Mouse (Mus musculus) ES-E14 (cell line): ENCODE data around the gene Adgrb3. TPM values are rescaled to one million over a fixed set of nuclear protein-coding genes. Genes with fewer than 3 reads are reported as not detected.
A peak's percentile ranks its signal among the peaks of the same experiment; 100 is the strongest.

Experiments used
- DNase-seq: peaks from one replicate; pipeline ENCODE4 v3.0.0-alpha.2; 2013; ENCODE audit warnings: low read depth, low spot score
- H3K27ac ChIP-seq: 2 replicates; pipeline ENCODE4 v1.5.1; 2012; ENCODE audit warnings: low read depth, mild to moderate bottlenecking, low read length, moderate library complexity, mixed read lengths; ENCODE audit not compliant: poor library complexity, insufficient read depth, severe bottlenecking
- H3K36me3 ChIP-seq: 2 replicates; pipeline ENCODE4 v1.6.1; 2012; ENCODE audit warnings: mild to moderate bottlenecking, low read length, moderate library complexity, mixed read lengths; ENCODE audit not compliant: control insufficient read depth, poor library complexity, insufficient read depth, severe bottlenecking
- H3K4me1 ChIP-seq, 2 experiments: fragments of 150-350 bp in 1 of 2; sonication (generic) in 1 of 2; 2 replicates each; pipeline ENCODE4 v1.6.1; 2012; ENCODE audit warnings: low read length in 2 of 2, mild to moderate bottlenecking in 1 of 2, mixed read lengths in 1 of 2; ENCODE audit not compliant: control insufficient read depth in 2 of 2, insufficient read depth in 2 of 2, poor library complexity in 1 of 2
- H3K4me3 ChIP-seq, 2 experiments: fragments of 150-350 bp in 1 of 2; sonication (generic) in 1 of 2; 2 replicates each; pipeline ENCODE4 v1.5.1; 2012; ENCODE audit warnings: low read length in 2 of 2, low read depth in 1 of 2, mild to moderate bottlenecking in 1 of 2, mixed read lengths in 1 of 2; ENCODE audit not compliant: insufficient read depth in 1 of 2, poor library complexity in 1 of 2, severe bottlenecking in 1 of 2
- H3K9ac ChIP-seq: 2 replicates; pipeline ENCODE4 v1.6.1; 2012; ENCODE audit warnings: low read depth, mild to moderate bottlenecking, low read length, mixed read lengths; ENCODE audit not compliant: poor library complexity, insufficient read depth, severe bottlenecking
- H3K9me3 ChIP-seq: fragments of 150-350 bp; sonication (generic); 2 replicates; pipeline ENCODE4 v1.6.1; 2012; ENCODE audit warnings: low read depth, mild to moderate bottlenecking, low read length; ENCODE audit not compliant: control insufficient read depth, insufficient read depth
- CHD2 ChIP-seq: IDR thresholded peaks from 2 replicates; pipeline ENCODE4 v1.6.1; 2014; ENCODE audit warnings: mild to moderate bottlenecking, low read depth, low read length, inconsistent platforms
- HCFC1 ChIP-seq: IDR thresholded peaks from 2 replicates; pipeline ENCODE4 v1.6.1; 2012; ENCODE audit warnings: low read length, inconsistent platforms, borderline replicate concordance; ENCODE audit not compliant: insufficient read depth
- MAFK ChIP-seq: IDR thresholded peaks from 2 replicates; pipeline ENCODE4 v1.6.1; 2014; ENCODE audit warnings: mild to moderate bottlenecking, low read depth, low read length, inconsistent platforms; ENCODE audit not compliant: insufficient read depth
- ZC3H11A ChIP-seq: IDR thresholded peaks from 2 replicates; pipeline ENCODE4 v1.6.1; 2012; ENCODE audit warnings: low read depth, mild to moderate bottlenecking, inconsistent platforms, low read length, borderline replicate concordance
- ZNF384 ChIP-seq: IDR thresholded peaks from 2 replicates; pipeline ENCODE4 v1.6.1; 2012; ENCODE audit warnings: low read depth, low read length, inconsistent platforms
- in situ Hi-C, 2 experiments: fragments of 600-800 bp; cut with MboI; formaldehyde crosslinking; loops; one replicate each; pipeline ENCODE4 v1.15.1; 2025; ENCODE audit warnings: low sequenced_read_pairs in 2 of 2, inconsistent platforms in 1 of 2; ENCODE audit not compliant: unreplicated experiment in 2 of 2
- total RNA-seq: library from RNA; depleted of rRNA; stranded (reverse); fragments of 300-350 nt; gene quantifications from 2 replicates; pipeline ENCODE4 v1.2.3, GENCODE M21; 2012

Gene Adgrb3
- total RNA-seq, 1 experiment = 0.27 TPM

DNA sequence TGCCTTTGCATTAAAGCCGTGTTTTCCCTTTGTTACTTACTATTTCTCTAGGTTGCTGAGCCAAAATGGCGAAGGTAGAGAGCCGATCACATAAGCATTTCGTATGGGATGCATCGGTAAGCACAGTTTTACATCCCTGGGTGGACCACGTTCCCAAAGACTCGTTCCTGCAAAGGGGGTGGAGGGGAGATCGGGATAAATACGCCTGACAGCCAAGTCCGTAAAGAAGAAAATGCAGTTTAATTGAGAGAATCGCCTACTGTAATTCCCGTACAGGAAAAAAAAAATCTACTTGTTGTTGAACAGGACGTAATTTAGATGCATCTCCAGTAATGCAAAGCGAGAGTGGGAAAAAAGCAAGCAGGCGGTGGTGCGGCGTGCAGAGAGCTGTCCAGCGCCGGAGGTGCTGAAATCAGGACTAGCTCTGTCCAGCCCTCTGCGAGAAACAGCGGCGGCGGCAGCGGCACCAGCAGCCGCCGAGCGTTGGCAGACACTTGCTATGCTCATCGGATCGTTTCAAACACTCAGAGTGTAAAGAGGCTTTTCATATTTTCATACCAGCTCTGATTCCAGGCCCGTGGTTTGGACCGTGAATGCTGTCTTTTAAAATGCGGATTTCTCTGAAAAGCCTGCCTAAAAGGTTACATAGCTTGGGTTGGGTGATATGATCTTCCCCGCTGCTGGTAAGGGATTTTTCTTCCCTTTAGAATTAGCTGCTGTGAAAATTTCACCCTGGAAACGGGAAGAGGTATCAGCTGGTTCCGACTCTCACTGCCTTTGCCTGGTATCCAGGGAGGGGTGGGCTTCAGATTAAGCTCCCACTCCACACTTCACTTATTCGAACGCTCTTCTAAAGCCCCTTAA lies 600.9 kb downstream of the Adgrb3 start:
- Histone ChIP-seq H3K27ac (no peak overlapping the region), H3K9ac (no peak overlapping the region), H3K36me3 (no peaks in the 10 kb centered on the region), H3K4me1 (no peaks in the 10 kb centered on the region), H3K9me3 (no peaks in the 10 kb centered on the region), H3K4me3 (peak overlapping the region in 1 of 2 experiments; percentile 20; a peak in 1 of 4 replicates)
- DNase-seq = peak; percentile 58
- TF ChIP-seq MAFK = no peak
- TF ChIP-seq ZNF384 = no peak
- TF ChIP-seq ZC3H11A = no peak
- no peak for TF ChIP-seq HCFC1
- no peak for TF ChIP-seq CHD2
- in situ Hi-C loops = no loop called here

DNA sequence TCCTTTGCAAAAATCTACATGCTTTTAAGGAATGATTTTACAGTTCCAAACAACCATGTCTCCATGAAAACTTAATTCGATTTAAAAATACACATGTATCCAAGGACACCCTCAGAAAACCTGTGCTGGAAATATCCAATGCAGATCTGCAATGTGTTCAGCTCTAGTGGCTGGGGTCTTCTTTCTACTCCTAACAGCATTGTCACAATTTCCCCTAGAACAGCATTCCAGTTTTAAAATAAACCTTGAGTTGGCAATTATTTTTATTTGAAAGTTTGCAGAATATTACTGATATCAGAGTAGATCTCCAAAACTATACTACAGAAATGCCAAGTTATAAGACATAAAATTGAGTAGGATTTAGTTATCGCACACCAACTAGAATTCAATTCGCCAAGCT lies 601.6 kb downstream of the Adgrb3 start:
- Histone ChIP-seq H3K9me3 (no peaks in the 10 kb centered on the region), H3K9ac (no peak overlapping the region), H3K27ac (no peak overlapping the region), H3K4me3 (no peak overlapping the region), H3K4me1 (no peaks in the 10 kb centered on the region), H3K36me3 (no peaks in the 10 kb centered on the region)
- in situ Hi-C loops = no loop called here
- no peak for DNase-seq
- TF ChIP-seq HCFC1 = no peak

DNA sequence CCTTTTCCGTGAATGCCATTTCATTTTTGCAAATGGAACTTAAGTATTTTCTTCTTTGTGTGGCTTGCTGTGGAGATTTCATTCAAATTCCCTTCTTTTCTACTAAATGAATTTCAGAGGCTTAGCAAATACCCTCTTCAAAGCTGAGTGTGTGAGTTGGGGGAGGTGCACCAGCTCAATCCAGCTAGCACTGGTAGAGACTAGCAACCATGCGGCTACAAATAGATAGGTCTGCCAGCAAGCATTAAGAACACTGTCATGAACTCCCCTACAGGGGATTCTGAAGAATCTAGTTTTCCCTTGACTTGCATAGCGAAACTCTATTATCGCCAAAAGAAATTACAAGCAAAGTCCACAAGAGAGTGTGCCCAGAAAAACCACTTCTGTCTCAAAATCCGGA lies 624.9 kb downstream of the Adgrb3 start:
- TF ChIP-seq MAFK = no peak
- TF ChIP-seq CHD2 = no peak
- no peak for TF ChIP-seq HCFC1
- TF ChIP-seq ZNF384 = no peak
- TF ChIP-seq ZC3H11A = no peak
- DNase-seq = no peak
- Histone ChIP-seq H3K4me1 (no peaks in the 10 kb centered on the region), H3K9ac (no peak overlapping the region), H3K27ac (no peak overlapping the region), H3K4me3 (no peak overlapping the region), H3K9me3 (no peaks in the 10 kb centered on the region), H3K36me3 (no peaks in the 10 kb centered on the region)
- in situ Hi-C loops = no loop called here

DNA sequence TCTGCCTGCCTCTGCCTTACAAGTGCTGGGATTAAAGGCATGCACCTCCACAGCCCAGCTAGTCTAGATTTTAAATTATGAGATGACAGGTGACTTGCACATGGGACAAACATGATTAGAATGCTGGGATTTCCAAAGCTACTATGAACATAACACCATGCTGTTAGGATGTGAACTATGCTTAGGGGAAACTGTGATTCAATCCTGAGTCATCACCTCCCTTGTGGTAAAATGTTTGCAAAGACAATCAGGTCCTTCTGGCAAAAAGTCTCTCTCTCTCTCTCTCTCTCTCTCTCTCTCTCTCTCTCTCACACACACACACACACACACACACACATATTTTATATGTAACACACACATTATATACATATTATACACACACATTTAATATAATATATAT lies 630.1 kb downstream of the Adgrb3 start:
- no peaks in the 10 kb centered on the region for H3K4me1 ChIP-seq
- H3K9me3 ChIP-seq = no peaks in the 10 kb centered on the region
- in situ Hi-C loops = no loop called here
- no peak for TF ChIP-seq CHD2
- no peak for TF ChIP-seq ZC3H11A
- TF ChIP-seq ZNF384 = no peak
- no peak for TF ChIP-seq HCFC1
- TF ChIP-seq MAFK = no peak
- H3K4me3 ChIP-seq = no peak overlapping the region
- no peak overlapping the region for H3K9ac ChIP-seq
- no peaks in the 10 kb centered on the region for H3K36me3 ChIP-seq
- H3K27ac ChIP-seq = no peak overlapping the region
- no peak for DNase-seq

DNA sequence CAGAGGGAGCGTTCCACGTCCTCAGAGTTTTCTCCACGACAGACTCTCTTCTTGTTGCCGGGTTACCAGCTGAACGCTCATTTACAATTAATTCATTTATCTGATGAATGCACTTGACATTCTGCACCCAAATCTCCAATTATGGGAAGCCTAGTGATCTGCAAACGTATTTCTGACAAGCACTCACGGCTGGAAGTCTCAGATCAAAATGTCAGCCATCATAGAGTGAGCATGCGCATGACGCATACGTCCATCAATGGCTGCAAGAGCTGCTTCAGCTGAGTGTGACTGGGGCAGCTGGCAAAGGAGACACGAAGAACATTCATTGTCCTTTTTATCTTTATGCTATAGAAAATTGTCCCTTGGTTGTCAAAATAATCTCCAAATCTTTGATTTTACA lies 637.5 kb downstream of the Adgrb3 start:
- DNase-seq = no peak
- in situ Hi-C loops = no loop called here
- Histone ChIP-seq H3K36me3 (no peaks in the 10 kb centered on the region), H3K9me3 (no peaks in the 10 kb centered on the region), H3K9ac (no peak overlapping the region), H3K4me1 (no peaks in the 10 kb centered on the region), H3K27ac (no peak overlapping the region), H3K4me3 (no peak overlapping the region)
- TF ChIP-seq CHD2 (no peak), ZNF384 (no peak), HCFC1 (no peak), ZC3H11A (no peak)
